Mouse (Mus musculus): ENCODE results near the gene D3Ertd254e. TPM values are rescaled to one million over a fixed set of nuclear protein-coding genes. Genes with fewer than 3 reads are reported as not detected.

D3Ertd254e gene
- total RNA-seq, 2 experiments from 2014 or later: 19.5 to 20.7 TPM

GRCm38 (mm10) chr3:36210939-36211338, 60.1 kb downstream of the D3Ertd254e start:
- no peak for DNase-seq (ENCODE audit: low spot score in 2 of 2)

DNA sequence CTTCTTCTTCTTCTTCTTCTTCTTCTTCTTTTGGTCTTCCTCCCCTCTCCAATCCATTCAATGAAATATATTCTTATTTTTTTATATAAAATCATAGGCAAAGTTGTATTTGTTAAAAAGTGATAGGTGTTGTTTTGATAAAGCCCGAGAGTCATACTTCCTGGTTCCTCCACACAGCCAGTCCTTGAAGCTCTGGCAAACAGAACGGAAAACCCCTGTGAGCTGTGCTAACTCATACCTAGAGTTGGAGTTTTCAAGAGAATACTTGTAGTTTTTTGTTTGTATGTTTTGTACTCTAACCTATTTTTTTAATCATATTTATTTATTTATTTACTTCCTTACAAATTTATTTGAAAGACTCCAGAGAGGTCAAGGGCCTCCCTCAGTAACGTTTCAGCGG, 61.9 kb downstream of the D3Ertd254e start:
- DNase-seq (ENCODE audit: low spot score in 2 of 2): no peak

Other genes starting within 250 kb of the D3Ertd254e start
- gene Dcun1d1, start 213.6 kb upstream of the D3Ertd254e start, total RNA-seq (2021): 10 to 100 TPM; 71.7 to 75.0 TPM
- gene Mccc1, start 150.3 kb upstream of the D3Ertd254e start, total RNA-seq (2021): 10 to 100 TPM; 30.8 to 33.3 TPM
- not detected for gene Ccdc144b, start 97.5 kb upstream of the D3Ertd254e start, total RNA-seq (2021)
- gene Acad9, start 85.0 kb upstream of the D3Ertd254e start, total RNA-seq (2021): 10 to 100 TPM; 40.2 to 41.3 TPM
- gene Qrfpr, start 71.3 kb downstream of the D3Ertd254e start, total RNA-seq (2021): 1 to 10 TPM; 4.7 to 5.5 TPM

Data from left cerebral cortex, adult 18-20 months (tissue).